Mouse (Mus musculus): ENCODE results near the gene Ank3. TPM values are rescaled to one million over a fixed set of nuclear protein-coding genes. Genes with fewer than 3 reads are reported as not detected.

Gene Ank3
- polyA plus RNA-seq, 1 experiment from 2014 or later = 24.7 TPM

DNA sequence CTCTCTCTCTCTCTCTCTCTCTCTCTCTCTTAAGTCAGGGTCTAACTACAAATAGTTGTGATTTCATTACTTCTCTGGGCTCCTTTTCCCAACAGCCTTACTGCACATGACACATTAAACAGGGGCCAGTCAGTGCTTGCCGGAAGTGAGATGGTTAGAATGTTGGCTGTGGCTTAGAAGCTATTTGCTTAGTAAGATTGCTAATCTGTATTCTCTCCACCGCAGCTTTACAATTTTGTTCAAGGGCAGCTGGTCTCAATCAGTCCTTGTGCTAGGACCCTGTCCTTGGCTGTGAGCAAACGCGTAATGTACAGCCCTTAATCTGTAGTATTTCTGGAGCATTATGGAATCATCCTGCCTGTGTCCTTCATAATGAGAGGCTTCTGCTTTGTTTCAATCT, 31.6 kb downstream of the Ank3 start:
- Histone ChIP-seq H3K9ac (ENCODE audit: low read length) (no peak overlapping the region), H3K27ac (ENCODE audit: low read depth) (no peak overlapping the region), H3K36me3 (ENCODE audit: control insufficient read depth, insufficient read depth, low read length) (no peaks in the 10 kb centered on the region), H3K4me2 (ENCODE audit: low read length) (no peak overlapping the region), H3K4me1 (replicated peaks; ENCODE audit: control insufficient read depth, insufficient read depth, low read length) (no peaks in the 10 kb centered on the region), H3K9me3 (ENCODE audit: control insufficient read depth, low read length) (no peaks in the 10 kb centered on the region), H3K4me3 (ENCODE audit: low read depth, low read length) (no peak overlapping the region), H3K27me3 (replicated peaks; ENCODE audit: control insufficient read depth, insufficient read depth, low read length) (no peaks in the 10 kb centered on the region)
- 43% methylated on average over 4 of the region's 4 CpGs for WGBS
- ATAC-seq (replicated peaks; ENCODE audit: low FRiP score, low TSS enrichment, low read depth) (no peak), DNase-seq (ENCODE audit: low spot score) (no peak)

GRCm38 (mm10) chr10:69431101-69431500, 32.5 kb downstream of the Ank3 start:
- DNase-seq (ENCODE audit: low spot score) (no peak), ATAC-seq (replicated peaks; ENCODE audit: low FRiP score, low TSS enrichment, low read depth) (no peak)
- Histone ChIP-seq H3K9me3 (ENCODE audit: control insufficient read depth, low read length) (no peaks in the 10 kb centered on the region), H3K27ac (ENCODE audit: low read depth) (no peak overlapping the region), H3K27me3 (replicated peaks; ENCODE audit: control insufficient read depth, insufficient read depth, low read length) (no peaks in the 10 kb centered on the region), H3K36me3 (ENCODE audit: control insufficient read depth, insufficient read depth, low read length) (no peaks in the 10 kb centered on the region), H3K4me1 (replicated peaks; ENCODE audit: control insufficient read depth, insufficient read depth, low read length) (no peaks in the 10 kb centered on the region), H3K9ac (ENCODE audit: low read length) (no peak overlapping the region), H3K4me3 (ENCODE audit: low read depth, low read length) (no peak overlapping the region), H3K4me2 (ENCODE audit: low read length) (no peak overlapping the region)
- WGBS = 76% methylated on average over 7 of the region's 7 CpGs

GRCm38 (mm10) chr10:69435213-69435612, 36.6 kb downstream of the Ank3 start:
- Histone ChIP-seq H3K9ac (ENCODE audit: low read length) (no peak overlapping the region), H3K4me2 (ENCODE audit: low read length) (no peak overlapping the region), H3K27ac (ENCODE audit: low read depth) (no peak overlapping the region), H3K36me3 (ENCODE audit: control insufficient read depth, insufficient read depth, low read length) (no peaks in the 10 kb centered on the region), H3K27me3 (replicated peaks; ENCODE audit: control insufficient read depth, insufficient read depth, low read length) (no peaks in the 10 kb centered on the region), H3K9me3 (ENCODE audit: control insufficient read depth, low read length) (no peaks in the 10 kb centered on the region), H3K4me3 (ENCODE audit: low read depth, low read length) (no peak overlapping the region), H3K4me1 (replicated peaks; ENCODE audit: control insufficient read depth, insufficient read depth, low read length) (no peaks in the 10 kb centered on the region)
- 83% methylated on average over 6 of the region's 6 CpGs for WGBS
- ATAC-seq (replicated peaks; ENCODE audit: low FRiP score, low TSS enrichment, low read depth) (no peak), DNase-seq (ENCODE audit: low spot score) (peak; percentile 44)

DNA sequence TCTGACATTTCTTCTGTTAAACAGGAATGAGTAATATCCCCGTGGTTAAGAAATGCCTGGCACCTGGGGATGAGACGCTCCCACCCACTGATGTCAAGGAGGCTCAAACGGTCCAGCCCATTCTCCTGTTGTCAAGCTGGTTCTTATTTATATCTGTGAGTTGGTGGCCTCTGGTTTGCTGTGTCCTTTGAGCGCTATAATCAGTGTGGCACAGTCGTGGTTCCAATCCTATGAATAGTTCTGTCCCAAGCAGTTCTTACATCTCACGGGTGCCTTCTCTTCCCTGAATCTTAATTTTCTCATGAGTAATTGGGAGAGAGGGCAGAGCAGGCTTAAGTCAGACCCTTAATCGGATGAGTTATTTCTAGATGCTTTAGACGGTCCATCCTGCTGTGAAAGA, 40.9 kb downstream of the Ank3 start:
- Histone ChIP-seq H3K4me2 (ENCODE audit: low read length) (no peak overlapping the region), H3K4me1 (replicated peaks; ENCODE audit: control insufficient read depth, insufficient read depth, low read length) (no peaks in the 10 kb centered on the region), H3K27me3 (replicated peaks; ENCODE audit: control insufficient read depth, insufficient read depth, low read length) (no peaks in the 10 kb centered on the region), H3K9me3 (ENCODE audit: control insufficient read depth, low read length) (no peaks in the 10 kb centered on the region), H3K36me3 (ENCODE audit: control insufficient read depth, insufficient read depth, low read length) (no peaks in the 10 kb centered on the region), H3K4me3 (ENCODE audit: low read depth, low read length) (no peak overlapping the region), H3K27ac (ENCODE audit: low read depth) (no peak overlapping the region), H3K9ac (ENCODE audit: low read length) (no peak overlapping the region)
- peak; percentile 18 for DNase-seq (ENCODE audit: low spot score)
- no peak for ATAC-seq (replicated peaks; ENCODE audit: low FRiP score, low TSS enrichment, low read depth)
- WGBS = 78% methylated on average over 8 of the region's 8 CpGs

GRCm38 (mm10) chr10:69444546-69444945, 46.0 kb downstream of the Ank3 start:
- DNase-seq (ENCODE audit: low spot score) = no peak

DNA sequence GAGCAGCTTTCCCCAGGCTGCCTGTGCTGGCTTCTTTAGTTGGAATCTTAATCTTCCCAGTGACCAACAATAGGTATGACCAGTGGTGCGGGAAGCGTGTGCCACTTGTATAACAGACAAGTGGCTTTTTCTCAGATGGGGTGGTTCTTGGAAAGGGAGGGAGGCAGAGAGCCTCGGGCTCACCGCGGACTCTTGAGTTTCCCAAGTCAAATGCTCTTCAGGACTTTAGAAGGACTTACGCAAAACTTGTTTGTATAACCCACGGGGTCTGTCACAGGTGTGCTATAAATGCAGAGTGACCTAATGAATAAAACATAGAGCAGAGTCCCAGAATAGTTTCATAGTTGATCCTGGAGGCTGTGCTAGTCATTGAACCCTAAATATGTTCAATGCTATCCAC, 47.4 kb downstream of the Ank3 start:
- Histone ChIP-seq H3K4me3 (ENCODE audit: low read depth, low read length) (no peak overlapping the region), H3K36me3 (ENCODE audit: control insufficient read depth, insufficient read depth, low read length) (no peaks in the 10 kb centered on the region), H3K27ac (ENCODE audit: low read depth) (no peak overlapping the region), H3K4me1 (replicated peaks; ENCODE audit: control insufficient read depth, insufficient read depth, low read length) (no peaks in the 10 kb centered on the region), H3K27me3 (replicated peaks; ENCODE audit: control insufficient read depth, insufficient read depth, low read length) (no peaks in the 10 kb centered on the region), H3K4me2 (ENCODE audit: low read length) (no peak overlapping the region), H3K9ac (ENCODE audit: low read length) (no peak overlapping the region), H3K9me3 (ENCODE audit: control insufficient read depth, low read length) (no peaks in the 10 kb centered on the region)
- no peak for ATAC-seq (replicated peaks; ENCODE audit: low FRiP score, low TSS enrichment, low read depth)
- WGBS = 80% methylated on average over 7 of the region's 7 CpGs
- peak; percentile 13 for DNase-seq (ENCODE audit: low spot score)

More at GRCm38 (mm10) chr10:69444546-69444945, 46.0 kb downstream of the Ank3 start:
- Histone ChIP-seq H3K27ac (ENCODE audit: low read depth) (no peak overlapping the region), H3K4me2 (ENCODE audit: low read length) (no peak overlapping the region), H3K9me3 (ENCODE audit: control insufficient read depth, low read length) (no peaks in the 10 kb centered on the region), H3K27me3 (replicated peaks; ENCODE audit: control insufficient read depth, insufficient read depth, low read length) (no peaks in the 10 kb centered on the region), H3K4me1 (replicated peaks; ENCODE audit: control insufficient read depth, insufficient read depth, low read length) (no peaks in the 10 kb centered on the region), H3K9ac (ENCODE audit: low read length) (no peak overlapping the region), H3K36me3 (ENCODE audit: control insufficient read depth, insufficient read depth, low read length) (no peaks in the 10 kb centered on the region), H3K4me3 (ENCODE audit: low read depth, low read length) (no peak overlapping the region)
- WGBS = 80% methylated on average over 5 of the region's 5 CpGs
- no peak for ATAC-seq (replicated peaks; ENCODE audit: low FRiP score, low TSS enrichment, low read depth)

DNA sequence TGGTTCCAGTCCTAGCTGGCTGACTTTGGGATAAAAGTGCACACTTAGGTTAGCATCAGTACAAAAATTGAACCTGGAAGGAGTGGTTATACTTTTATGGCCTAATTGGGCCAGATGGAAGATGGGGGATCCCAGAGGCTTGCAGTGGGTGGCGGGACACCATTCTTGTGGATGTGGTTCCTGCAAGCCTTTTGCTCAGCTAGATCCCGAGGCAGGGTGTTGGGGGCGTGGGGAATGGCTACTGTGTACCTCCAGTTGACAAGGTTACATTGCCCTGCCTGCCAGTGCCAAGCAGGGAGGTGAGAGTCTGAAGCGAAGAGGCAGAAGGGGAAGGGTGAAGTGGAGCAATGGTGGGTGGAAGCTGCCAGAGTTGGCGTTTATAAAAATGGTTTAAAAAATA, 48.0 kb downstream of the Ank3 start:
- H3K4me2 ChIP-seq (ENCODE audit: low read length) = no peak overlapping the region
- H3K4me1 ChIP-seq (replicated peaks; ENCODE audit: control insufficient read depth, insufficient read depth, low read length) = no peaks in the 10 kb centered on the region
- H3K4me3 ChIP-seq (ENCODE audit: low read depth, low read length) = no peak overlapping the region
- H3K27me3 ChIP-seq (replicated peaks; ENCODE audit: control insufficient read depth, insufficient read depth, low read length) = no peaks in the 10 kb centered on the region
- no peak overlapping the region for H3K27ac ChIP-seq (ENCODE audit: low read depth)
- ATAC-seq (replicated peaks; ENCODE audit: low FRiP score, low TSS enrichment, low read depth) = no peak
- 80% methylated on average over 5 of the region's 5 CpGs for WGBS
- H3K36me3 ChIP-seq (ENCODE audit: control insufficient read depth, insufficient read depth, low read length) = no peaks in the 10 kb centered on the region
- H3K9ac ChIP-seq (ENCODE audit: low read length) = no peak overlapping the region
- H3K9me3 ChIP-seq (ENCODE audit: control insufficient read depth, low read length) = no peaks in the 10 kb centered on the region
- peak; percentile 21 for DNase-seq (ENCODE audit: low spot score)

- Histone ChIP-seq H3K9me3 (ENCODE audit: control insufficient read depth, low read length) (no peaks in the 10 kb centered on the region), H3K4me2 (ENCODE audit: low read length) (no peak overlapping the region), H3K36me3 (ENCODE audit: control insufficient read depth, insufficient read depth, low read length) (no peaks in the 10 kb centered on the region), H3K4me3 (ENCODE audit: low read depth, low read length) (no peak overlapping the region), H3K9ac (ENCODE audit: low read length) (no peak overlapping the region), H3K27ac (ENCODE audit: low read depth) (no peak overlapping the region), H3K27me3 (replicated peaks; ENCODE audit: control insufficient read depth, insufficient read depth, low read length) (no peaks in the 10 kb centered on the region), H3K4me1 (replicated peaks; ENCODE audit: control insufficient read depth, insufficient read depth, low read length) (no peaks in the 10 kb centered on the region)
- DNase-seq (ENCODE audit: low spot score) (peak; percentile 18), ATAC-seq (replicated peaks; ENCODE audit: low FRiP score, low TSS enrichment, low read depth) (no peak)
- 80% methylated on average over 5 of the region's 5 CpGs for WGBS
Measured at GRCm38 (mm10) chr10:69447308-69447707, 48.7 kb downstream of the Ank3 start.

DNA sequence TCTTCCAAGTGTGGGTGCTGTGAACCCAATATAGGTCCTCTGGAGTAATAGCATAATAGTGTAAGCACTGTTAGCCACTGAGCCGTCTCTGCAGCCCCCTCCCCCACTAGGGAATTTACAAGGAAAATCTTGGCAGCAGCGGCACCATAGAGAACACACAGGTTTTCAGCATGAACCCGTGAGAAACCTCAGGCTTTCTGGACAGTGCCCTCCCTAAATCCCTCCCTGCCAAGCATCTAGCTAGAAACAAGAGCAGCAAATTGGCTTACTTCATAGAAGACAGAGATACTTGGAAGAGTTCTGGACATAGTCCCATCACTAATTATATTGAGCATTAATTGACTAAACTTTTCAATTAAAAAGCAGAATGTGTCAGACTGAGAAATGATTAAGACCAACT, 49.6 kb downstream of the Ank3 start:
- ATAC-seq (replicated peaks; ENCODE audit: low FRiP score, low TSS enrichment, low read depth) = no peak

More for the DNA sequence above, 49.6 kb downstream of the Ank3 start:
- no peak overlapping the region for H3K4me3 ChIP-seq (ENCODE audit: low read depth, low read length)
- no peaks in the 10 kb centered on the region for H3K4me1 ChIP-seq (replicated peaks; ENCODE audit: control insufficient read depth, insufficient read depth, low read length)
- H3K4me2 ChIP-seq (ENCODE audit: low read length) = no peak overlapping the region
- no peaks in the 10 kb centered on the region for H3K36me3 ChIP-seq (ENCODE audit: control insufficient read depth, insufficient read depth, low read length)
- no peak overlapping the region for H3K9ac ChIP-seq (ENCODE audit: low read length)
- WGBS = 63% methylated on average over 3 of the region's 3 CpGs
- H3K9me3 ChIP-seq (ENCODE audit: control insufficient read depth, low read length) = no peaks in the 10 kb centered on the region
- peak; percentile 21 for DNase-seq (ENCODE audit: low spot score)
- H3K27me3 ChIP-seq (replicated peaks; ENCODE audit: control insufficient read depth, insufficient read depth, low read length) = no peaks in the 10 kb centered on the region
- no peak overlapping the region for H3K27ac ChIP-seq (ENCODE audit: low read depth)

Measured in intestine, embryonic 14.5 days (tissue).